Mouse (Mus musculus): ENCODE data around the gene Ang. TPM values are rescaled to one million over a fixed set of nuclear protein-coding genes. Genes with fewer than 3 reads are reported as not detected.

The Ang gene
- total and polyA plus RNA-seq, 3 experiments, result 0.44 to 2.2 (median 1.2) TPM

DNA sequence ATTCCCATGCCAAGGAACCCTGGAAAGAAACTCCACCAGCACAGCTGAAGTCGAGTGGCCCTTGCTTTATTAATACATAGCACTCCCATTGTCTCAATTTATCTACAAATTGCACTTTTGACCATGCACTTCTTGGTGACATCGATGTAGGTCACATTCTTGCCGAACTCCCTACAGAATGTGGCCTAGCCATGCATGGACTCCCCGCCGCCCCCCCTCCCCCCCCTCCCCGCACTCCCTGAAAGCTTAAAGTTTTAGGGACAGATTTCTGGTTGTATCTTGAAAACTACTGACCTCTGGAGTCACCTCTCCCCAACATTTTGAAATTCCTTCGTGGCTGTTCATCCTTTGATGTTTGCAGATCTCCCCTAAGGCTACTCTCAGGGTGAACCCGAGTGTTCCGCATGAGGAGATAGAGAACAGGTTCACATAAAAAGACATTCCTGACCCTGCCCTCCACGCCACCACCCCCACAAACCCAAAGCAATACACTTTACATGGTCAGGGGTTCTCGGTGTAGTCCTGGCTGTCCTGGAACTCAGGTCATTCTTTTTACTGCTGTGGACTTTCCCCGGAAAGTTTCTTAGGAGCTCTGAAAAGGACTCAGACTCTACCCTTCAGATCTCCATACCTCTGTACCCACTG is 23.1 kb downstream of the Ang start, which contains the start of gene Eddm3b:
Gene Eddm3b, plus strand, starts transcription at position 511 of the 645 bp plus-strand sequence.
- no peak for DNase-seq (ENCODE audit: extremely low read depth)
- dilution Hi-C loops (cut with MboI; ENCODE audit: extremely low pct_ligation_motif_present, extremely low pct_unique_long_range_greater_than_20kb, low sequenced_read_pairs), result no loop called here

DNA sequence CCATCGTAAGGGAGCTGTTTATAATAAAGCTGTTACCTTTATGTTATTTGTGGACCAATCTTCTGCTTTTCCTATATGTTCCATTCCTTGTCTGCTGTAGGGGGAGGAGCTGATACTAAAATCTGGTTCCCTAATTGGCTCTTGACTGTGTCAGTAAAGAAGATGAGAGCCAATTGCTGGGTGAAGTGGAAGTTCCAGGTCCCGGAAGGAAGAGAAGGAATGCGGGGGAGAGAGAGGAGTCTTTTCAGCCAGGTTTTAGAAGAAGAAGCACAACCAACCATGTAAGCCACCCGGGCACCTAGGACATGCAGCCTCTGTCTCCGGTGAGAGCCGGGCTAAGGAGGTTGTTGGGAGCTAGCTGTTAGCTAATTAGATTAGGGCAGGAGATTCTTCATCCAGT is 34.7 kb downstream of the Ang start:
- H3K9me3 ChIP-seq (replicated peaks; ENCODE audit: low read length), result no peaks in the 10 kb centered on the region
- dilution Hi-C loops (cut with MboI; ENCODE audit: extremely low pct_ligation_motif_present, extremely low pct_unique_long_range_greater_than_20kb, low sequenced_read_pairs) (no loop called here), in situ Hi-C loops (cut with MboI; ENCODE audit: low pct_ligation_motif_present, low pct_unique_long_range_greater_than_20kb, low sequenced_read_pairs) (no loop called here)
- peak overlapping the region; percentile 35 for H3K4me2 ChIP-seq (ENCODE audit: insufficient read depth, low read depth, poor library complexity, severe bottlenecking)
- H3K9ac ChIP-seq (ENCODE audit: insufficient read depth, low read depth), result peak overlapping the region; percentile 78
- peaks cover 15 to 54% of the 10 kb centered on the region in 2 experiments for H3K4me1 ChIP-seq (ENCODE audit: control insufficient read depth in 1 of 2, insufficient read depth in 2 of 2)
- peaks cover 3% of the 10 kb centered on the region; the same call in 1 of the 2 replicates for H3K79me2 ChIP-seq (replicated peaks; ENCODE audit: control insufficient read depth, extremely low read depth, insufficient read depth, poor library complexity, severe bottlenecking)
- peak overlapping the region; percentile 28 to 52 (median 34) for H3K4me3 ChIP-seq (replicated peaks in 1 of 3; ENCODE audit: low read depth in 2 of 3, low read length in 2 of 3, poor library complexity in 1 of 3)
- peak; percentile 13 for DNase-seq (ENCODE audit: extremely low read depth)
- H3K36me3 ChIP-seq (replicated peaks in 1 of 2; ENCODE audit: control insufficient read depth in 1 of 2, insufficient read depth in 1 of 2, low read length in 1 of 2), result peaks cover 4 to 6% of the 10 kb centered on the region in 2 experiments
- TF ChIP-seq NELFE (IDR thresholded peaks at IDR 0.05; ENCODE audit: low read depth, low read length) (no peak), TBP (conservative IDR thresholded peaks at IDR 0.05; ENCODE audit: low read depth, low read length) (0 out of 2 replicates have a peak, but pooled peaks have one; percentile 27), ZKSCAN1 (IDR thresholded peaks at IDR 0.05; ENCODE audit: borderline replicate concordance, low read depth, low read length) (no peak), POLR2A (IDR thresholded peaks at IDR 0.05; ENCODE audit: low read depth, low read length) (peak; percentile 59), ELF1 (IDR thresholded peaks at IDR 0.05; ENCODE audit: low read depth, low read length) (peak; percentile 76), MEF2A (IDR thresholded peaks at IDR 0.05; ENCODE audit: borderline replicate concordance, low read depth, low read length) (no peak), UBTF (IDR thresholded peaks at IDR 0.05; ENCODE audit: low read depth, low read length) (no peak), HCFC1 (IDR thresholded peaks at IDR 0.05; ENCODE audit: low read depth, low read length) (0 out of 2 replicates have a peak, but pooled peaks have one; percentile 13), E2F4 (IDR thresholded peaks at IDR 0.05; ENCODE audit: insufficient replicate concordance, low read depth, low read length) (no peak), IRF4 (IDR thresholded peaks at IDR 0.05; ENCODE audit: low read depth, low read length) (peak; percentile 37; the same call in 1 of the 2 replicates), CHD2 (IDR thresholded peaks at IDR 0.05; ENCODE audit: low read length) (peak; percentile 57; the same call in 1 of the 2 replicates), MAFK (IDR thresholded peaks at IDR 0.05; ENCODE audit: insufficient replicate concordance, low read length) (no peak), TCF12 (IDR thresholded peaks at IDR 0.05; ENCODE audit: low read depth, low read length) (0 out of 2 replicates have a peak, but pooled peaks have one; percentile 26), BHLHE40 (IDR thresholded peaks at IDR 0.05; ENCODE audit: low read depth, low read length) (no peak), MXI1 (IDR thresholded peaks at IDR 0.05; ENCODE audit: low read depth, low read length) (no peak), JUND (conservative IDR thresholded peaks at IDR 0.05; ENCODE audit: low read depth, low read length) (no peak), USF1 (IDR thresholded peaks at IDR 0.05; ENCODE audit: low read depth, low read length) (no peak), ZNF384 (IDR thresholded peaks at IDR 0.05; ENCODE audit: low read depth, low read length) (no peak), EP300 (IDR thresholded peaks at IDR 0.05; ENCODE audit: low read length) (no peak), ZMIZ1 (IDR thresholded peaks at IDR 0.05; ENCODE audit: low read depth, low read length) (0 out of 2 replicates have a peak, but pooled peaks have one; percentile 27), SMC3 (IDR thresholded peaks at IDR 0.05; ENCODE audit: low read depth, low read length) (no peak), PAX5 (IDR thresholded peaks at IDR 0.05; ENCODE audit: low read length) (no peak), RCOR1 (conservative IDR thresholded peaks at IDR 0.05; ENCODE audit: low read depth, low read length) (no peak), CHD1 (IDR thresholded peaks at IDR 0.05; ENCODE audit: low read depth, low read length) (no peak)
- H3K27me3 ChIP-seq (replicated peaks), result no peaks in the 10 kb centered on the region
- H3K27ac ChIP-seq (ENCODE audit: insufficient read depth, low read depth), result no peak overlapping the region

More for the DNA sequence above, 23.1 kb downstream of the Ang start, which contains the start of gene Eddm3b:
- H3K4me3 ChIP-seq (replicated peaks in 1 of 3; ENCODE audit: low read depth in 2 of 3, low read length in 2 of 3, poor library complexity in 1 of 3), result no peak within 1 kb of the TSS
- in situ Hi-C loops (cut with MboI; ENCODE audit: low pct_ligation_motif_present, low pct_unique_long_range_greater_than_20kb, low sequenced_read_pairs), result loop anchor here (25.0 kb wide), 1 partner anchor 348 kb away; the partner anchor contains the start of gene Vmn2r89
- 0 out of 2 replicates have a peak within 1 kb of the TSS, but pooled peaks have one; percentile 35 for H3K4me2 ChIP-seq (ENCODE audit: insufficient read depth, low read depth, poor library complexity, severe bottlenecking)
- H3K9ac ChIP-seq (ENCODE audit: insufficient read depth, low read depth), result no peak within 1 kb of the TSS
- no peaks in the 10 kb centered on the region for H3K36me3 ChIP-seq (replicated peaks in 1 of 2; ENCODE audit: control insufficient read depth in 1 of 2, insufficient read depth in 1 of 2, low read length in 1 of 2)
- TF ChIP-seq CHD1 (IDR thresholded peaks at IDR 0.05; ENCODE audit: low read depth, low read length) (no peak), TCF12 (IDR thresholded peaks at IDR 0.05; ENCODE audit: low read depth, low read length) (no peak), ELF1 (IDR thresholded peaks at IDR 0.05; ENCODE audit: low read depth, low read length) (no peak), MAFK (IDR thresholded peaks at IDR 0.05; ENCODE audit: insufficient replicate concordance, low read length) (no peak), SMC3 (IDR thresholded peaks at IDR 0.05; ENCODE audit: low read depth, low read length) (no peak), HCFC1 (IDR thresholded peaks at IDR 0.05; ENCODE audit: low read depth, low read length) (no peak), TBP (conservative IDR thresholded peaks at IDR 0.05; ENCODE audit: low read depth, low read length) (no peak), IRF4 (IDR thresholded peaks at IDR 0.05; ENCODE audit: low read depth, low read length) (no peak), EP300 (IDR thresholded peaks at IDR 0.05; ENCODE audit: low read length) (no peak), JUN (IDR thresholded peaks at IDR 0.05; ENCODE audit: insufficient read depth, low read depth, low read length) (no peak), BHLHE40 (IDR thresholded peaks at IDR 0.05; ENCODE audit: low read depth, low read length) (no peak), NELFE (IDR thresholded peaks at IDR 0.05; ENCODE audit: low read depth, low read length) (no peak), POLR2AphosphoS2 (IDR thresholded peaks at IDR 0.05; ENCODE audit: low read depth, low read length) (no peak), E2F4 (IDR thresholded peaks at IDR 0.05; ENCODE audit: insufficient replicate concordance, low read depth, low read length) (no peak), CTCF (conservative IDR thresholded peaks at IDR 0.05 in 1 of 2, IDR thresholded peaks at IDR 0.05 in 1 of 2; ENCODE audit: low read depth in 2 of 2, low read length in 2 of 2) (no peak), UBTF (IDR thresholded peaks at IDR 0.05; ENCODE audit: low read depth, low read length) (no peak), USF2 (conservative IDR thresholded peaks at IDR 0.05; ENCODE audit: low read depth, low read length) (no peak)
- peaks cover 2% of the 10 kb centered on the region for H3K9me3 ChIP-seq (replicated peaks; ENCODE audit: low read length)
- H3K27ac ChIP-seq (ENCODE audit: insufficient read depth, low read depth), result no peak within 1 kb of the TSS
- peaks cover 4 to 7% of the 10 kb centered on the region in 2 experiments; a peak in 2 of 4 replicates for H3K4me1 ChIP-seq (ENCODE audit: control insufficient read depth in 1 of 2, insufficient read depth in 2 of 2)
- no peaks in the 10 kb centered on the region for H3K79me2 ChIP-seq (replicated peaks; ENCODE audit: control insufficient read depth, extremely low read depth, insufficient read depth, poor library complexity, severe bottlenecking)
- no peaks in the 10 kb centered on the region for H3K27me3 ChIP-seq (replicated peaks)

All from CH12.LX (cell line).